Mouse (Mus musculus) urinary bladder, postnatal 4 days (tissue): ENCODE data around the gene Abca15.
"Not testable (repeated sequence)": the region's sequence is repeated elsewhere in the genome, so short reads cannot be mapped to it uniquely, and the experiment has no call there.

Experiments
- DNase-seq, 2 experiments: peaks; one replicate each; pipeline ENCODE4 v3.0.0; 2021 to 2022; ENCODE audit warnings: low spot score in 2 of 2

Gene Abca15

DNA sequence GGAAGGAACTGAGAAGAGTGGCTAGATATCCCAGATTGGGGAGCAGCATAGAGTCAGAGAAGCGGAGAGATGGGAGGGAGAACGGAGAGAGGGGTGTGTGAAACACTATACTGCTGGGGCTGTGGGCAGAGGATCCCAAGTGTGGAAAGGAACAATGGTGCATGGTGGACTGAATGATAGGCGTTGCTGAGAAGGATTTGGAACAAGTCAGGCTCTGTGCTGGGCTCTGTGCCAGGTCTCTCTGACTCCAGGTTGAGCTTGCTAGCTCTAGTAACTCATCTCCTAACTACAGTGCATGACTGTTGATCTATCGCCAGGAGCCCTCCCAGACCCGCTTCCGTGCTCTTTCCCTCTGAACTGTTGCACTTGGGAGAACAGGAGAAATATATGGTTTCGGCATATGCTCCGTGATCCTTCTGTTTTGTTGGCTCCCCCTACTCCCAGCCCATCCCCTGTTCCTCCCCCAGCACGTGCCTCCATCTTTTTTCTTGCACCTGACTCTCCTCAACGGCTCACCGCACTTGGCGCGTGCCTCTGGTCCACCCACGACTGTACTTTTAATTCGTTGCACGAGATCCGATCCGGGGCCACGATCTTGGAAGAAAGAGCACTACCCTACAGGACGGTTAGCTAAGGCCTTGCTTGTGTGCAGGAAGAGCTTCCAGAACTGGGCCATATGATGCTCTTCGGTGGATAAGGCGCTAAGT lies at the start of gene Abca15:
Abca15 (plus strand) TSS at position 584 of the 707 bp plus-strand sequence.
- no peak for DNase-seq

- no peak for DNase-seq
These were observed 43.2 kb upstream of the Abca15 start for GRCm38 (mm10) chr7:120285286-120285685.

DNA sequence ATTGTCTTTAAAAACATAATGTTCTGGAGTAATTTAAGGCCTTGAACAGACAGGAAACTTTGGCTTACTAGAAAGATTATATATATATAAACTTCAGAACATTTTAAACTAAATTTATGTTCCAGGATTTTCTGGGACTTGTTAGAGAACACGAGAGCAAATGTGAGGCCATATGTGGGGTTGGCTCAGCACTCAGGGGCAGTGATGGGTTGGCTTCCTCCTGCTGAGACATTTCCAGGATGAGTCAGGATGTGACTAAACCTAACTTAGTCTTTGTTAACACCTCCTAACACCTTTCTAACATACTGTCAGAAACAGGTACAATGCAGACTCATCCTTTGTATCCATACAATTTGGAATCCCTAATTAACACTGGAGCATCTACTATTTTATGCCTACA lies 12.4 kb upstream of the Abca15 start:
- DNase-seq, result no peak

DNA sequence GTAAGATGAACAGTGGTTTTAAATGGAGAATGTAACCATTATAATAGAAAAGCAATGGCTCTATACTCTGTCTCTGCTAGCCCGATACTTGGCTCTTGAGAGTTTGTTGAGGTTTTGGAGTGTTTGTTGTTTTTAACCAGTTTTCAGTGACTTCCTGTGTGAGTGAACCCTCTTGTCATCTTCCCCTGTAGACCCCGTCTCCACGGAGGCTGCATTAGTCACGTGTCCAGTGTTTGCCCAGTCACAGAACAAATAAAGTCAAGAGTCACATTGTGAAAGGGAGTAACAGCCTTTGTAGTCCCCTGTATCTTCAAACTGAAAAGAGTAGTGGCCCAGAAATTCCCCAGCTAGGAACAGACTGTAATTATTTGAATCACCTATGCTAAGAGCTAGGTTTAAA lies 5.5 kb upstream of the Abca15 start:
- no peak for DNase-seq

- DNase-seq, result not testable (repeated sequence)
These were observed 2.6 kb upstream of the Abca15 start for GRCm38 (mm10) chr7:120325911-120326310.

- DNase-seq, result no peak
These were observed 1.0 kb upstream of the Abca15 start for GRCm38 (mm10) chr7:120327220-120328073.

DNA sequence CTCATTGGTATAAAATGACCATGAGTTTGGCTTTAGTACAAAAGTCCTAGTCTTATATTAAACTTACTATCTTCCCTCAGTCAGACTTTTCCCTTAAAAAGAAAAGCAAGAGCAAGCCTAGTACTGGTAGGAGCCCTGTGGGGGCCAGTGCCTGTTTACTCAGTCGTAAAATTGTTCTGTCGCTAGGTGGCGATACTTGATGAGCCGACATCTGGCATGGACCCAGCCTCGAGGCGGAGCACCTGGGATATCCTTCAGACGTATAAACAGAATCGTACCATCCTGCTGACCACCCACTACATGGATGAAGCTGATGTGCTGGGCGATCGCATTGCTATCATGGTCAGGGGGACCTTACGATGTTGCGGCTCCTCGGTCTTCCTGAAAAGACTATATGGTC lies 32.7 kb downstream of the Abca15 start:
- DNase-seq, result no peak

- no peak for DNase-seq
These were observed 81.0 kb downstream of the Abca15 start, which contains the start of gene Abca16 for GRCm38 (mm10) chr7:120409447-120409846. TSS of gene Abca16 (plus strand) at chr7:120409647.

DNA sequence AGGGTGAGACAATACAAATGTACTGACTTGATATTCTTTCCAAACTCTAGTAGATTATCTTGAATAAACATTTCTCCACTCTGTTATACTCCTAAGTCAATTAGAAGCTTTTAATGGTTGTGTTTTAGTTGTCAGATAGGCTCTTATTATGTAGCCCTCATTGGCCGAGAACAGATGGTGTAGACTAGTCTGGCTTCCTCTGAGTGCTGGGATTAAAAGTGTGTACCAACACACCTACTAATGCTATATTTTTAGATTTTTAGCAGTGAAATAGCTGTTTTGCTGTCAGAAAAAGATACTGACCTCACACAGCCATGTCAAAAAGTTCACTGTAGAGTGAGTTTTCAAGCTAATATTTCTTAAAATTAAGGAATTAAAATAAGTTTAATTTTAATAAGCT lies 83.9 kb downstream of the Abca15 start:
- DNase-seq, result no peak

GRCm38 (mm10) chr7:120426625-120427024 lies 98.2 kb downstream of the Abca15 start:
- DNase-seq, result no peak

GRCm38 (mm10) chr7:120431464-120431863 lies 103.0 kb downstream of the Abca15 start:
- no peak for DNase-seq
